Mouse (Mus musculus) liver, postnatal 0 days (tissue): ENCODE results near the gene Zbtb18.

ENCODE experiments used
- CTCF ChIP-seq: sonication (generic); IDR thresholded peaks from 2 replicates; pipeline ENCODE4 v1.5.1; 2016; ENCODE audit warnings: antibody characterized with exemption, low read depth
- EP300 ChIP-seq: IDR thresholded peaks from 2 replicates; pipeline ENCODE4 v1.6.1; 2016; ENCODE audit warnings: antibody characterized with exemption, low read depth, mild to moderate bottlenecking

- no peak for TF ChIP-seq CTCF
- TF ChIP-seq EP300, result no peak
These were observed 28.8 kb downstream of the Zbtb18 start for GRCm38 (mm10) chr1:177470951-177471350.
